Mouse (Mus musculus) inflammation-experienced regulatory T-cells, adult 6 months (primary cell): ENCODE measurements around the gene Rrm1. TPM values are rescaled to one million over a fixed set of nuclear protein-coding genes. Genes with fewer than 3 reads are reported as not detected.
"Not testable (repeated sequence)": the region's sequence is repeated elsewhere in the genome, so short reads cannot be mapped to it uniquely, and the experiment has no call there.

Source experiments
- ATAC-seq: one replicate; pipeline ENCODE4 v1.8.0; 2017
- polyA plus RNA-seq, 3 experiments: library from polyadenylated mRNA; unstranded; fragments of 100-300 nt; shearing (Covaris generic); gene quantifications; one replicate each; pipeline ENCODE4 v1.2.1; 2017

Rrm1 gene
- polyA plus RNA-seq, 3 experiments from 2014 or later: 45.4 to 216 (median 61.4) TPM

GRCm38 (mm10) chr7:102478425-102478824 lies 36.9 kb downstream of the Rrm1 start:
- no peak for ATAC-seq

- no peak for ATAC-seq
These were observed 37.4 kb downstream of the Rrm1 start for GRCm38 (mm10) chr7:102478926-102479325.

GRCm38 (mm10) chr7:102479368-102480078 lies 38.0 kb downstream of the Rrm1 start:
- no peak for ATAC-seq

- no peak for ATAC-seq
These were observed 39.3 kb downstream of the Rrm1 start for GRCm38 (mm10) chr7:102480821-102481220.

- no peak for ATAC-seq
These were observed 40.1 kb downstream of the Rrm1 start, which contains the start of gene Olfr543 for GRCm38 (mm10) chr7:102481579-102481978. Olfr543 (minus strand) TSS chr7:102481679.

GRCm38 (mm10) chr7:102483665-102484064 lies 42.2 kb downstream of the Rrm1 start:
- no peak for ATAC-seq

GRCm38 (mm10) chr7:102484766-102485165 lies 43.3 kb downstream of the Rrm1 start:
- not testable (repeated sequence) for ATAC-seq

- no peak for ATAC-seq
These were observed 44.6 kb downstream of the Rrm1 start for GRCm38 (mm10) chr7:102486105-102486504.

- no peak for ATAC-seq
These were observed 46.7 kb downstream of the Rrm1 start, which contains the start of gene Olfr544 for GRCm38 (mm10) chr7:102488161-102488560. Olfr544 (minus strand) TSS chr7:102488313.

- not testable (repeated sequence) for ATAC-seq
These were observed 52.9 kb downstream of the Rrm1 start for GRCm38 (mm10) chr7:102494416-102494815.

GRCm38 (mm10) chr7:102499473-102499872 lies 58.0 kb downstream of the Rrm1 start, which contains the start of gene Olfr545:
Olfr545 (minus strand) TSS chr7:102499573.
- ATAC-seq: no peak

- ATAC-seq: no peak
These were observed 60.5 kb downstream of the Rrm1 start for GRCm38 (mm10) chr7:102501986-102502385.

- ATAC-seq: peak; percentile 68
These were observed 65.4 kb downstream of the Rrm1 start for GRCm38 (mm10) chr7:102506848-102507247.

- no peak for ATAC-seq
These were observed 66.6 kb downstream of the Rrm1 start for GRCm38 (mm10) chr7:102508066-102508465.

- ATAC-seq: no peak
These were observed 67.2 kb downstream of the Rrm1 start for GRCm38 (mm10) chr7:102508666-102509065.

GRCm38 (mm10) chr7:102509726-102510125 lies 68.2 kb downstream of the Rrm1 start:
- no peak for ATAC-seq

- ATAC-seq: no peak
These were observed 70.4 kb downstream of the Rrm1 start for GRCm38 (mm10) chr7:102511927-102512326.

GRCm38 (mm10) chr7:102512814-102513435 lies 71.4 kb downstream of the Rrm1 start:
- peak; percentile 93 for ATAC-seq

GRCm38 (mm10) chr7:102514144-102514543 lies 72.6 kb downstream of the Rrm1 start:
- ATAC-seq: no peak

GRCm38 (mm10) chr7:102516261-102517050 lies 75.0 kb downstream of the Rrm1 start:
- ATAC-seq: no peak

- no peak for ATAC-seq
These were observed 75.5 kb downstream of the Rrm1 start for GRCm38 (mm10) chr7:102517051-102517335.
